Mouse (Mus musculus) midbrain, embryonic 11.5 days (tissue): ENCODE measurements around the gene Nlrp4c. TPM values are rescaled to one million over a fixed set of nuclear protein-coding genes. Genes with fewer than 3 reads are reported as not detected.

Source experiments
- ATAC-seq: fragments of 200-750 bp; cut with Nextera tagmentation; 2 replicates; pipeline ENCODE4 v1.8.0; 2017; ENCODE audit warnings: moderate TSS enrichment, moderate library complexity; ENCODE audit not compliant: low FRiP score
- DNase-seq: peaks from one replicate; pipeline ENCODE4 v3.0.0; 2015; ENCODE audit warnings: low spot score; ENCODE audit errors: missing footprints
- H3K27ac ChIP-seq: fragments of 300-500 bp; sonication (generic); 2 replicates; pipeline ENCODE4 v1.5.1; 2014; ENCODE audit warnings: low read depth, low read length
- H3K27me3 ChIP-seq: fragments of 300-500 bp; sonication (generic); 2 replicates; pipeline ENCODE4 v1.6.1; 2014; ENCODE audit warnings: mild to moderate bottlenecking, low read length, moderate library complexity, mixed read lengths; ENCODE audit not compliant: control insufficient read depth, insufficient read depth
- H3K36me3 ChIP-seq: fragments of 300-500 bp; sonication (generic); 2 replicates; pipeline ENCODE4 v1.6.1; 2014; ENCODE audit warnings: mild to moderate bottlenecking, low read length, moderate library complexity, mixed read lengths; ENCODE audit not compliant: control insufficient read depth, insufficient read depth
- H3K4me1 ChIP-seq: fragments of 300-500 bp; sonication (generic); 2 replicates; pipeline ENCODE4 v1.6.1; 2014; ENCODE audit warnings: low read length; ENCODE audit not compliant: control insufficient read depth, insufficient read depth
- H3K4me2 ChIP-seq: fragments of 300-500 bp; sonication (generic); 2 replicates; pipeline ENCODE4 v1.6.1; 2014; ENCODE audit warnings: mild to moderate bottlenecking, moderate library complexity
- H3K4me3 ChIP-seq: fragments of 300-500 bp; sonication (generic); 2 replicates; pipeline ENCODE4 v1.5.1; 2014; ENCODE audit warnings: low read depth, low read length
- H3K9ac ChIP-seq: fragments of 300-500 bp; sonication (generic); 2 replicates; pipeline ENCODE4 v1.6.1; 2014; ENCODE audit warnings: low read length
- H3K9me3 ChIP-seq: fragments of 300-500 bp; sonication (generic); 2 replicates; pipeline ENCODE4 v1.6.1; 2016; ENCODE audit warnings: low read length; ENCODE audit not compliant: control insufficient read depth
- WGBS: fragments of 180-500 bp; shearing (Covaris S2); extraction: QIAGEN DNeasy Blood & Tissue Kit; methylation state at CpG from one replicate; pipeline ENCODE4 v1.1.7; 2014; 5-methylcytosine and 5-hydroxymethylcytosine counted together
- polyA plus RNA-seq: library from polyadenylated mRNA; unstranded; fragments of >200 nt; fragmentation: Nextera tagmentation; extraction: Ambion mirVana; gene quantifications from 2 replicates; pipeline ENCODE4 v1.2.1, GENCODE M21; 2014

Gene Nlrp4c
- polyA plus RNA-seq, 1 experiment from 2014 or later = not detected

- WGBS = 87% methylated on average over 5 of the region's 5 CpGs
- Histone ChIP-seq H3K4me1 (peaks cover 13% of the 10 kb centered on the region), H3K4me2 (peak overlapping the region; percentile 89), H3K9me3 (no peaks in the 10 kb centered on the region), H3K36me3 (no peaks in the 10 kb centered on the region), H3K9ac (no peak overlapping the region), H3K27ac (no peak overlapping the region), H3K4me3 (no peak overlapping the region), H3K27me3 (no peaks in the 10 kb centered on the region)
- DNase-seq (peak; percentile 82), ATAC-seq (no peak)
These were observed 109.2 kb downstream of the Nlrp4c start for GRCm38 (mm10) chr7:6154164-6154563.

Other genes starting within 250 kb of the Nlrp4c start
- gene Vmn1r63, start 239.7 kb upstream of the Nlrp4c start, polyA plus RNA-seq = not detected in 2 replicates
- gene Vmn1r64, start 160.6 kb upstream of the Nlrp4c start, polyA plus RNA-seq = not detected in 2 replicates
- not detected in 2 replicates for gene Vmn1r65, start 34.2 kb upstream of the Nlrp4c start, polyA plus RNA-seq
- 13.5 and 14.7 TPM in 2 replicates for gene Zfp787, start 110.8 kb downstream of the Nlrp4c start, polyA plus RNA-seq
- 69.4 and 72.2 TPM in 2 replicates for gene Zfp444, start 127.1 kb downstream of the Nlrp4c start, polyA plus RNA-seq
- not detected in 2 replicates for gene Galp, start 151.9 kb downstream of the Nlrp4c start, polyA plus RNA-seq
- not detected in 2 replicates for gene Zscan5b, start 177.1 kb downstream of the Nlrp4c start, polyA plus RNA-seq
- 0.25 TPM in 1 of 2 replicates, not detected in the other for gene Epp13, start 207.5 kb downstream of the Nlrp4c start, polyA plus RNA-seq
- 12.0 and 12.9 TPM in 2 replicates for gene Zfp667, start 241.4 kb downstream of the Nlrp4c start, polyA plus RNA-seq